Mouse (Mus musculus) bone marrow, adult 2 months (tissue): ENCODE results near the gene Tbrg4. TPM values are rescaled to one million over a fixed set of nuclear protein-coding genes. Genes with fewer than 3 reads are reported as not detected.

Experiments used
- H3K27ac ChIP-seq: fragments of 200-500 bp; 2 replicates; pipeline ENCODE4 v1.5.1; 2012; ENCODE audit warnings: low read depth, mild to moderate bottlenecking, control low read depth, inconsistent platforms, low read length; ENCODE audit not compliant: control insufficient read depth, poor library complexity, insufficient read depth
- H3K4me1 ChIP-seq: fragments of 200-500 bp; 2 replicates; pipeline ENCODE4 v1.6.1; 2011; ENCODE audit warnings: low read length; ENCODE audit not compliant: control insufficient read depth, insufficient read depth
- H3K4me3 ChIP-seq: fragments of 200-500 bp; replicated peaks from 2 replicates; pipeline ENCODE3; 2011; ENCODE audit warnings: mild to moderate bottlenecking, low read depth, low read length, control low read depth; ENCODE audit not compliant: control insufficient read depth
- CTCF ChIP-seq: fragments of 200-500 bp; IDR thresholded peaks from 2 replicates; pipeline ENCODE4 v1.5.1; 2011; ENCODE audit warnings: low read length, control low read depth; ENCODE audit not compliant: control insufficient read depth, insufficient read depth
- POLR2A ChIP-seq: fragments of 200-500 bp; IDR thresholded peaks from 2 replicates; pipeline ENCODE4 v1.6.1; 2011; ENCODE audit warnings: low read depth, mild to moderate bottlenecking, control low read depth, low read length, borderline replicate concordance; ENCODE audit not compliant: control insufficient read depth
- WGBS: fragments of 180-500 bp; shearing (Covaris S2); methylation state at CpG from one replicate; pipeline ENCODE4 v1.1.7; 2018; 5-methylcytosine and 5-hydroxymethylcytosine counted together
- polyA plus RNA-seq: library from polyadenylated mRNA; stranded (reverse); fragments of >200 nt; gene quantifications from 2 replicates; pipeline ENCODE4 v1.2.4, GENCODE M21; 2011; ENCODE audit warnings: low replicate concordance; ENCODE audit not compliant: missing spikeins, insufficient read depth, insufficient read length

Tbrg4 gene
- polyA plus RNA-seq, 1 experiment, result 68.1 TPM

DNA sequence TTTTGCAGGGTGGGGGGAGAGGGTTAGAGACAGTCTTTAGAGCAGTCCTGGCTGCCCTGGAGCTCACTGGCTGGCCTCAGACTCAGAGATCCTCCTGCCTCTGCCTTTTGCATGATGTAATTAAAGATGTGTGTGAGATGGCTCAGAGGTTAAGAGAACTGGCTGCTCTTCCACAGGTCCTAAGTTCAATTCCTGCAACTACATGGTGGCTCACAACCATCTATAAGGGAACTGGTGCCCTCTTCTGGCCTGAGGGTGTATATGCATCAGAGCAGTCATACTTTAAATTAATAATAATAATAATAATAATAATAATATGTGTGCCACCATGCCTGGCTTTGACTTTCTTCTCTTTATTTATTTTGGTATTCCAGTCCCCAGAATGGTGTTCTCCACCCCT, 3.8 kb upstream of the Tbrg4 start:
- peak; percentile 43 for TF ChIP-seq CTCF
- TF ChIP-seq POLR2A, result no peak
- no peak overlapping the region for H3K27ac ChIP-seq
- no peak overlapping the region for H3K4me3 ChIP-seq
- H3K4me1 ChIP-seq, result peaks cover 6% of the 10 kb centered on the region; the same call in 1 of the 2 replicates

DNA sequence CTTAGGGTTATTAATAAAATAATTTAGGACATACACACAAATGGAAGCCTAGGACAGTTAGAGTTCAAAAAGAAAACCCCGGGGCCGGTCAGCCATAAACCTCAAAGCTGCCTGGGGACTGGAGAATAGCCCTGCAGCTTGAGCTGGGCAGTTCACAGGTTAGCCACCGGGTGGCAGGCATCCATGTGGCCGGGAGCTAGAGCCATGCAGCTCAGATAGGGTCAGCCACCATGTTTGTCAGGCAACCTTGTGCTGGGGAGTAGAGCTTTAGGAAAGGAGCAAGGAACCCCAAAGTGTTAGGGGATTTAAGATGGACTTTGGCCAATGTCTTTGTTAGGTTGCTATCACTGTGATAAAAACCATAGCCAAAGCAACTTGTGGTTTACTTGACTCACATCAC, 2.7 kb upstream of the Tbrg4 start:
- Histone ChIP-seq H3K27ac (peak overlapping the region; percentile 26; the same call in 1 of the 2 replicates), H3K4me1 (peaks cover 6% of the 10 kb centered on the region; the same call in 1 of the 2 replicates)

DNA sequence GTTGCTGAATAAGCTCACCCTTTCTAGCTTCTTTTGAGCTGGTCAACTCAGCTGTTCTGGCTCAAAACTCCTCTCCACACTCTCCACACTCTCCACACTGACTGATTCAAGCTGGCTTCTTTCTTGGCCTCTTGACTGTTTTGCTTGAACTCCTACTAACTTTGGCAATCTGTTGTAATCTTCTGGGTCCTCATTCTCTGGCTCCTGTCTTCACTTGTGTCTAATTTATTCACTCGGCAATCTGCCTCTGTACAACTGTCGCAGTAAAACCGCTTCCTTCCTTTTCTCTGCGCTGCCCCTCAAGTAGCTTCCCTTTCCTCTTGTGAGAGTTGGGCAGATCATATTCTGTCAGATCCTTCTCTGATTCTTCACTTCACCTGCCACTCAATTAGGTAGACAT, 1.9 kb upstream of the Tbrg4 start:
- Histone ChIP-seq H3K27ac (peak overlapping the region; percentile 84), H3K4me3 (no peak overlapping the region), H3K4me1 (peaks cover 6% of the 10 kb centered on the region; the same call in 1 of the 2 replicates)
- TF ChIP-seq POLR2A (no peak), CTCF (no peak)
- 14% methylated on average over 4 of the region's 4 CpGs for WGBS

More for the DNA sequence above, 2.7 kb upstream of the Tbrg4 start:
- WGBS, result 19% methylated on average over 4 of the region's 4 CpGs
- H3K4me3 ChIP-seq, result no peak overlapping the region
- TF ChIP-seq CTCF (peak; percentile 81), POLR2A (peak; percentile 10; the same call in 1 of the 2 replicates)

DNA sequence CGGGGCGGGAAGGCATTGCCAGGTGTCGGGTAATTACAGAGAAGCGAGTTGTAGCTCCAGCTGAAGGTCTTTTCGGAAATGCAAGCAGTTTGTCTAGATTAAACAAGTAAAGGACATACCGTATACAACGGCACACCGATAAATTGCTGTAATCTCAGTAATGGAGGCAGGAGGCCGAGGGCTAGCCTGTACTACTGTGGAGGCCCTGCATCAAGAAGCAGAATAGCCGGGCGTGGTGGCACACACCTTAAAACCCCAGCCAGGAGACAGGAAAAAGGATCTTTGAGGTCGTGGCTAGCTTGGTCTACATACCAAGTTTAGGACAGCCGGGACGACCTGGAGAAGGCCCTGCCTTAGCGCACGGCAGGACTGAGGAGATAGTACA, 513 bp upstream of the Tbrg4 start:
- Histone ChIP-seq H3K4me1 (peaks cover 6% of the 10 kb centered on the region; the same call in 1 of the 2 replicates), H3K4me3 (peak overlapping the region; percentile 90), H3K27ac (peak overlapping the region; percentile 96)
- WGBS, result 14% methylated on average over 16 of the region's 16 CpGs
- TF ChIP-seq CTCF (no peak), POLR2A (no peak)

DNA sequence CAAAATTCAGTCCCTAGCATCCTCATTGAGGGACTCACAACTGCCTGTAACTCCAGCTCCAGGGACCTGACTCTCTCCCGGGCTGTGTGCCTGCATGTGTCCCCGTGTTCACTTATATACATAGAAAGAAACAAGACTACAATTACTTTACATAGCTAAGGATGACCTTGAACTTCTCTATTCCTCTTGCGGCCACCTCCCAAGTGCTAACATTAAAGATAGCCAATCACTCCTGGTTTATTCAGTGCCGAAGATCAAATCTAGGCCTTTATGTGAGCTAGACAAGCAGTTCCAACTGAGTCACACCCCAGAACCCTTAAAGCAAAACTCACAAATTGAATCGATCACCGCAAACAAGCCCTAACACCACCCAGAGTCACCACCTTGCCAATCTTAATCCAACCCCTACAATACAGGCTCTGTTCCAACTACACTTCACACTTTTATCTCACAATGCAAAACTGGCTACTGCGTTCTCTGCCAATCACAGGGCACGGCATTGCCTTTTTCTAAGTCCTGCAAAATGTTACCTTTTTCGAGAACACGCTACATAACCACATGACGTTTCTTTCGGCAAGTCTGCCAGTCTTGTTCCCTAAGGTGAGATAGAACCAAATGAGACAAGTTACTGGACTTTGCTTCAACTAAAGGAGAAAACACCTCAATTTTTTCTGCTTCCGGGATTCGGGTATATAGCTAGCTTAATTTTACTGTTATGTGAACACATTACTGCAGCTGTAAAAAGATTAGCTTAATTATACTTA, 1.1 kb downstream of the Tbrg4 start:
- Histone ChIP-seq H3K27ac (peak overlapping the region; percentile 73; the same call in 1 of the 2 replicates), H3K4me1 (peaks cover 6% of the 10 kb centered on the region; the same call in 1 of the 2 replicates), H3K4me3 (peak overlapping the region; percentile 37)
- WGBS, result 41% methylated on average over 14 of the region's 14 CpGs
- TF ChIP-seq CTCF, result no peak

DNA sequence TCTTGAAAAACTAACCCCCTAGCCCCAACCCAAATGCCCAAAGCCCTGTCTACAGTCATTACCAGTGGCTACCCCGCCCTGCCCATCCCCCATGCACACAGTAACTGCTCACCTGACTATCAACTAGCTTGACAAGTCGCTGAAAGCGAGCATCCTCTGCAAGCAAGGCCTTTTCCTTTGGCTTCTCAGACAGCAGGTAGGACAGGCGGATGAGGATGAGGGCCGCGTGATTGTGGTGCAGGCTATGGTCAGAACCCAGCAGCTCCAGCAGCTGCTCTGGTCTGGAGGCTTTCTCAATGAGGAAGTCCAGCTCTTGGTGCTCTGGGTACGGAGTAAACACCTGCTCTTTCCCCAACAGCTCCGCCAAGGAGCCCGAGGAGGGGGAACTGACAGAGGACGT, 2.2 kb downstream of the Tbrg4 start:
- Histone ChIP-seq H3K4me3 (peak overlapping the region; percentile 60), H3K4me1 (peaks cover 4% of the 10 kb centered on the region; the same call in 1 of the 2 replicates), H3K27ac (peak overlapping the region; percentile 73)
- TF ChIP-seq POLR2A (no peak), CTCF (no peak)
- WGBS, result 29% methylated on average over 10 of the region's 10 CpGs

DNA sequence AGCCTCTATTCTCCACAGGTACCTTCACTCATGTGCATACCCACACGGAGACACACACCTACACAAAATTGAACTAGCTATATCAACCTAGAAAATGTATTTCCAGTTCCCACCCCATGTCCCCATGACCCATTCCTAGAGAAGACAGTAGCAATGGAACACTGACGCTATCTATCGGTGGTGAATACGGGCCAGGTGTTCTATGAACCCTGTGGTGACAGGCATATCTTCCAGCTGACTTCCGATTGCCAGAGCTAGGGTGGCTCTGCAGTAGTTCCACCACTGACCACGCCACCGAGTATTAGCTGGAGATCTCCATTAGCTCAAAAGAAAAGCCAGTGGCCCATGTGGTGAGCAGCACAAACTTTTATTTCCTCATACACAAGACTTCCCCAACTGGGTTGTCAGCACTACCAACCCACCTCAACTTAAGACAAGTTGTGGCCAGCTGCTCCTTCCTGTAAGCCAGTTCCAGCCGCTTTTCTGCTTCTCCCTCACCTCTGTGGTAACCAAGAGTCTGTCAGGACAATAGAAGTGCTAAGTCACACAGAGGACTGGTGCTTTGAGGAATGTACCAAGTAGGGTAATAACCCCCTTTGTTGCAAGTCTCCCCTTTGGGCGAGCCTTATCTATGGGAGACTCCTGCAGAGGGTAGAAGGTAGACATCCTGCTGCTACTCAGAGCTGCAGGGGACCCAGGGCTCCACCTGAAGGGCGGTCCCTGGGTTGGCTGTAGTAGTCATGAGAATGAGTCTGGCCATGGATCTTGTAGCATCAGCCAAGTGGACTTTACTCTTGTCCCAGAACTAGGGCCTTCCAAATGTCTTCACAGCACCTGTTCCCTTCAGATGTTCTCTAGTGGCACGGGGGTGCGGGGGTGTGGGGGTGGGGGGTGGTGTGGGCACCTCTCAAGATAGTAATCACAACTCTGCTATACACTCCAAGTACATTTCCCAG, 10.3 kb downstream of the Tbrg4 start:
- no peak for TF ChIP-seq CTCF
- no peak for TF ChIP-seq POLR2A
- Histone ChIP-seq H3K4me1 (peaks cover 2% of the 10 kb centered on the region), H3K27ac (peak overlapping the region; percentile 92), H3K4me3 (no peak overlapping the region)
- 47% methylated on average over 12 of the region's 12 CpGs for WGBS
